Mouse (Mus musculus) heart, postnatal 0 days (tissue): ENCODE measurements around the gene Got2. TPM values are rescaled to one million over a fixed set of nuclear protein-coding genes. Genes with fewer than 3 reads are reported as not detected.

ENCODE experiments used
- ATAC-seq: fragments of 200-750 bp; cut with Nextera tagmentation; 2 replicates; pipeline ENCODE4 v1.8.0; 2017; ENCODE audit warnings: low read depth, moderate number of reproducible peaks, moderate library complexity; ENCODE audit not compliant: insufficient read depth
- DNase-seq: peaks from one replicate; pipeline ENCODE4 v3.0.0-alpha.2; 2016; ENCODE audit warnings: low spot score
- H3K27ac ChIP-seq: fragments of 300-500 bp; sonication (generic); 2 replicates; pipeline ENCODE4 v1.5.1; 2014; ENCODE audit warnings: low read depth, mild to moderate bottlenecking
- H3K27me3 ChIP-seq: fragments of 300-500 bp; sonication (generic); 2 replicates; pipeline ENCODE4 v1.6.1; 2014; ENCODE audit warnings: low read length, mixed read lengths; ENCODE audit not compliant: control insufficient read depth, insufficient read depth
- H3K36me3 ChIP-seq: fragments of 300-500 bp; sonication (generic); replicated peaks from 2 replicates; pipeline ENCODE4 v1.6.1; 2014; ENCODE audit warnings: low read length, mixed read lengths; ENCODE audit not compliant: control insufficient read depth, insufficient read depth
- H3K4me1 ChIP-seq: fragments of 300-500 bp; sonication (generic); 2 replicates; pipeline ENCODE4 v1.6.1; 2014; ENCODE audit warnings: antibody characterized with exemption; ENCODE audit not compliant: control insufficient read depth, insufficient read depth
- H3K4me2 ChIP-seq: fragments of 300-500 bp; sonication (generic); 2 replicates; pipeline ENCODE4 v1.6.1; 2014; ENCODE audit warnings: low read depth, mild to moderate bottlenecking, low read length, moderate library complexity
- H3K4me3 ChIP-seq: fragments of 300-500 bp; sonication (generic); 2 replicates; pipeline ENCODE4 v1.5.1; 2014; ENCODE audit warnings: low read depth, low read length
- H3K9ac ChIP-seq: fragments of 300-500 bp; sonication (generic); replicated peaks from 2 replicates; pipeline ENCODE4 v1.6.1; 2014; ENCODE audit warnings: low read depth, low read length, mixed read lengths
- H3K9me3 ChIP-seq: fragments of 300-500 bp; sonication (generic); replicated peaks from 2 replicates; pipeline ENCODE4 v1.6.1; 2016; ENCODE audit warnings: low read length; ENCODE audit not compliant: control insufficient read depth
- CTCF ChIP-seq: IDR thresholded peaks from 2 replicates; pipeline ENCODE4 v1.5.1; 2016; ENCODE audit warnings: antibody characterized with exemption, control low read depth, low read depth
- EP300 ChIP-seq: IDR thresholded peaks from 2 replicates; pipeline ENCODE4 v1.6.1; 2016; ENCODE audit warnings: antibody characterized with exemption, low read depth
- WGBS: fragments of 180-500 bp; shearing (Covaris S2); extraction: QIAGEN DNeasy Blood & Tissue Kit; methylation state at CpG from one replicate; pipeline ENCODE4 v1.1.7; 2014; 5-methylcytosine and 5-hydroxymethylcytosine counted together
- polyA plus RNA-seq: library from polyadenylated mRNA; unstranded; fragments of >200 nt; fragmentation: Nextera tagmentation; extraction: Ambion mirVana; gene quantifications from 2 replicates; pipeline ENCODE4 v1.2.1, GENCODE M21; 2015
- total RNA-seq: library from RNA; depleted of rRNA; stranded (reverse); fragments of >200 nt; gene quantifications from 2 replicates; pipeline ENCODE4 v1.2.3, GENCODE M21; 2014; ENCODE audit warnings: low replicate concordance; rRNA removed

Gene Got2
- total RNA-seq (624 and 648 TPM in 2 replicates), polyA plus RNA-seq (605 and 617 TPM in 2 replicates)

GRCm38 (mm10) chr8:95888285-95889136, at the start of gene Got2:
Gene Got2 (minus strand): TSS chr8:95888547.
- Histone ChIP-seq H3K4me2 (peak within 1 kb of the TSS; percentile 97), H3K36me3 (no peaks in the 10 kb centered on the region), H3K27ac (peak within 1 kb of the TSS; percentile 94), H3K27me3 (no peaks in the 10 kb centered on the region), H3K4me3 (peak within 1 kb of the TSS; percentile 98), H3K9ac (peak within 1 kb of the TSS; percentile 80), H3K4me1 (peaks cover 17% of the 10 kb centered on the region), H3K9me3 (no peaks in the 10 kb centered on the region)
- TF ChIP-seq CTCF (peak; percentile 87), EP300 (no peak)
- DNase-seq (peak; percentile 92), ATAC-seq (peak; percentile 83)
- 8% methylated on average over 31 of the region's 31 CpGs for WGBS

GRCm38 (mm10) chr8:95932841-95933240, 44.5 kb upstream of the Got2 start:
- no peaks in the 10 kb centered on the region for H3K9me3 ChIP-seq
- H3K36me3 ChIP-seq = no peaks in the 10 kb centered on the region
- DNase-seq = no peak
- WGBS = 90% methylated on average over 5 of the region's 5 CpGs
- no peak overlapping the region for H3K4me2 ChIP-seq
- ATAC-seq = no peak
- no peaks in the 10 kb centered on the region for H3K4me1 ChIP-seq
- no peak overlapping the region for H3K4me3 ChIP-seq
- no peak overlapping the region for H3K27ac ChIP-seq
- TF ChIP-seq CTCF (no peak), EP300 (no peak)
- no peaks in the 10 kb centered on the region for H3K27me3 ChIP-seq
- H3K9ac ChIP-seq = no peak overlapping the region

GRCm38 (mm10) chr8:95929821-95930220, 41.5 kb upstream of the Got2 start:
- Histone ChIP-seq H3K9ac (no peak overlapping the region), H3K4me2 (no peak overlapping the region), H3K27ac (no peak overlapping the region), H3K4me1 (no peaks in the 10 kb centered on the region), H3K9me3 (no peaks in the 10 kb centered on the region), H3K4me3 (no peak overlapping the region), H3K36me3 (no peaks in the 10 kb centered on the region), H3K27me3 (no peaks in the 10 kb centered on the region)
- TF ChIP-seq CTCF (no peak), EP300 (no peak)
- WGBS = 61% methylated on average over 4 of the region's 4 CpGs
- DNase-seq (no peak), ATAC-seq (no peak)

GRCm38 (mm10) chr8:95916106-95916505, 27.8 kb upstream of the Got2 start:
- Histone ChIP-seq H3K9ac (peak overlapping the region; percentile 17; the same call in 1 of the 2 replicates), H3K4me2 (peak overlapping the region; percentile 63), H3K4me3 (peak overlapping the region; percentile 23), H3K27ac (no peak overlapping the region), H3K4me1 (no peaks in the 10 kb centered on the region; the same call in 1 of the 2 replicates), H3K36me3 (no peaks in the 10 kb centered on the region), H3K9me3 (no peaks in the 10 kb centered on the region), H3K27me3 (no peaks in the 10 kb centered on the region)
- TF ChIP-seq CTCF (no peak), EP300 (no peak)
- DNase-seq (peak; percentile 26), ATAC-seq (peak; percentile 60)
- 6% methylated on average over 9 of the region's 9 CpGs for WGBS

GRCm38 (mm10) chr8:95914905-95915643, 26.7 kb upstream of the Got2 start:
- no peaks in the 10 kb centered on the region for H3K27me3 ChIP-seq
- no peaks in the 10 kb centered on the region for H3K9me3 ChIP-seq
- TF ChIP-seq EP300 (no peak), CTCF (peak; percentile 93)
- H3K36me3 ChIP-seq = no peaks in the 10 kb centered on the region
- DNase-seq (peak; percentile 32), ATAC-seq (peak; percentile 74)
- no peak overlapping the region for H3K4me3 ChIP-seq
- H3K4me2 ChIP-seq = no peak overlapping the region
- H3K9ac ChIP-seq = no peak overlapping the region
- no peak overlapping the region for H3K27ac ChIP-seq
- H3K4me1 ChIP-seq = no peaks in the 10 kb centered on the region; the same call in 1 of the 2 replicates
- 7% methylated on average over 7 of the region's 7 CpGs for WGBS
